Mouse (Mus musculus): ENCODE measurements around the gene 1700123K08Rik. TPM values are rescaled to one million over a fixed set of nuclear protein-coding genes. Genes with fewer than 3 reads are reported as not detected.
"Not testable (repeated sequence)": the region's sequence is repeated elsewhere in the genome, so short reads cannot be mapped to it uniquely, and the experiment has no call there.

Gene 1700123K08Rik
- polyA plus RNA-seq (2011; ENCODE audit: insufficient read length, low read depth, missing spikeins): not detected in 2 replicates

DNA sequence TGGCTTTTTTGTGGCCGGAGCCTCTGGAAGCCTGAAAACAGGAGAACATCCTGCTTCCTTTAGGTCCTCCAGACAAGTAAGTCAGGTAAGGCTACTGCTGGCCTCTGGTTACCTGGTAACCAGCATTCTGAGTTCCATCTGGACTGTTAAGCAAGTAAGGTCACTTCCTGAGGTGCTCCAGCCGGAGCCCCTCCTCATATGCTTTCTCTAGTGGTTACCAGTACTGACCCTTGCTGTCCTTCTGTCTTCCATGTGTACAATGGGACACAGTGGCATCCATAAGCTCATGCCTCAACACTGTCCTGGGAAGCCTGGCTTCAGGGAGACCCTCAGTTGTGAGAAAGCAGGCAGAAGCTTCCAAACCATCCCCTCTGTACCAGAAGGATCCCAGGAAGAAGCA is at the start of gene 1700123K08Rik:
1700123K08Rik (minus strand) TSS at position 101 of the 400 bp plus-strand sequence.
- H3K27ac ChIP-seq (ENCODE audit: insufficient read depth, low read length); H3K4me1 ChIP-seq (ENCODE audit: control insufficient read depth, insufficient read depth, low read length); H3K4me3 ChIP-seq (ENCODE audit: insufficient read depth, low read length): not testable (repeated sequence)

DNA sequence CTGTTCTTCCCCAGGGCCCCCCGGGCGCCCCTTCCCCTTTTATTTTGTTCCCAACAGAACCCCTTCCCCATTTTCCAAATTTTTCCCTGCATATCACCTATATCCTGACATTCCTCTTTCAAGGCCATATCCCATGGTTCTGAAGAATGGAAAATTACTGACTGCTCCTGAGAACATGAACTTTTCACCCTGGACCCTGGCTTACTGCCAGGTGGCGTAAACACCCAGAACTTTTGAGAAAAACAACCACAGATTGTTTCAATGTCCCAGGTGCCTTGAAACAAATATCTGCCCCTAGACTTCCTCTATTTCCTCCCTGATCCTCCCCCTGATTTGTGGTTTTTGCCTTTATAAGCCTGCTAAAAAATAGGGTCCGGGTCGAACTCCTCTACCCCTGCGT is 22.9 kb upstream of the 1700123K08Rik start:
- TF ChIP-seq CTCF (IDR thresholded peaks at IDR 0.05; ENCODE audit: borderline replicate concordance, insufficient read depth, low read length): no peak
- TF ChIP-seq POLR2A (IDR thresholded peaks at IDR 0.05; ENCODE audit: low read depth, low read length): no peak
- H3K27ac ChIP-seq (ENCODE audit: insufficient read depth, low read length): no peak overlapping the region
- no peaks in the 10 kb centered on the region for H3K4me1 ChIP-seq (ENCODE audit: control insufficient read depth, insufficient read depth, low read length)
- H3K4me3 ChIP-seq (ENCODE audit: insufficient read depth, low read length): no peak overlapping the region

DNA sequence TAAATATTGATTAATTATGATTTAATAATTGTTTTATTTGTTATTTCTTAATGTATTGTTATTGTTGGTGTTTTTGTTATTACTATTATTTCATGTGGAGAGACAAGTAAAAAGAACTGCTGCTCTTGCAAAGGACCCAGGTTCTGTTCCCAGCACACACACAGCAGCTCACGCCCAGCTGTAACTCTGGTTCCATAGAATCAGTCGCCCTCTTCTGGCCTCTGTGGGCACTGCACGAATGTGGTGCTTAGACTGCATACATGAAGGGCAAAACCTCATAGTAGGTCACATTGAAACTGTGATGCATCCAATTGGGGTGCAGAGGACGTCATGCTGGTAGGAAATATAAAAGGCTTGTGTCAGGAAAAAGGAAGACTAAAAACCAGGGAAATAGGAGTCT is 7.1 kb upstream of the 1700123K08Rik start:
- no peak overlapping the region for H3K4me3 ChIP-seq (ENCODE audit: insufficient read depth, low read length)
- H3K27ac ChIP-seq (ENCODE audit: insufficient read depth, low read length): no peak overlapping the region
- H3K4me1 ChIP-seq (ENCODE audit: control insufficient read depth, insufficient read depth, low read length): no peaks in the 10 kb centered on the region
- TF ChIP-seq POLR2A (IDR thresholded peaks at IDR 0.05; ENCODE audit: low read depth, low read length) (no peak), CTCF (IDR thresholded peaks at IDR 0.05; ENCODE audit: borderline replicate concordance, insufficient read depth, low read length) (no peak)

DNA sequence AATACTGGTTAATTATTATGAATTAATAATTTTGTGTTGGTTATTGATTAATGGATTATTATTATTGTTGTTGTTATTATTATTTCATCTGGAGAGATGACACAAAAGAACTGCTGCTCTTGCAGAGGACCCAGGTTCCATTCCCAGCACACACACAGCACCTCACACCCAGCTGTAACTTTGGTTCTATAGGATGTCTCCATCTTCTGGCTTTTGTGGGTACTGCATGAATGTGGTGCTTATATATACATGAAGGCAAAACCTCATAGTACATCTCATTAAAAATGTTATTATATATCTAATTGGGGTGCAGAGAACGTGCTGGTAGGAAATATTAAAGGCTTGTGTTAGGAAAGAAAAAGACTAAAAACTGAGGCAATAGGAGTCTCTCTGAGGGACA is 11.8 kb downstream of the 1700123K08Rik start:
- Histone ChIP-seq H3K4me1 (ENCODE audit: control insufficient read depth, insufficient read depth, low read length) (no peaks in the 10 kb centered on the region), H3K4me3 (ENCODE audit: insufficient read depth, low read length) (no peak overlapping the region), H3K27ac (ENCODE audit: insufficient read depth, low read length) (no peak overlapping the region)
- no peak for TF ChIP-seq POLR2A (IDR thresholded peaks at IDR 0.05; ENCODE audit: low read depth, low read length)
- no peak for TF ChIP-seq CTCF (IDR thresholded peaks at IDR 0.05; ENCODE audit: borderline replicate concordance, insufficient read depth, low read length)

DNA sequence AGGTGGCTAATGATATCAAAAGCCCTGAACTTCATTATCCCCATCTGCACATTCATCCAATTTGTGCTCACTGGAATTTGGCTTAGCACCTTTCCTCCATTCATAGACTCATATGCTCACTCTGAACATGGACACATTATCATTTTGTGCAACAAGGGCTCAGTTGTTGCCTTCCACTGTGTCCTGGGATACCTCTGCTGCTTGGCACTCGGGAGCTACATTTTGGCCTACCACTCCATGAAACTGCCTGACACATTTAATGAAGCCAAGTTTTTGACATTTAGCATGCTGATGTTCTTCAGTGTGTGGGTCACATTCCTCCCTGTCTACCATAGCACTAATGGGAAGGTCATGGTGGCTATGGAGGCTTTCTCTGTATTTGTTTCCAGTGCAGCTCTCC is 32.0 kb downstream of the 1700123K08Rik start:
- H3K4me3 ChIP-seq (ENCODE audit: insufficient read depth, low read length): no peak overlapping the region
- H3K4me1 ChIP-seq (ENCODE audit: control insufficient read depth, insufficient read depth, low read length): no peaks in the 10 kb centered on the region
- no peak overlapping the region for H3K27ac ChIP-seq (ENCODE audit: insufficient read depth, low read length)
- no peak for TF ChIP-seq CTCF (IDR thresholded peaks at IDR 0.05; ENCODE audit: borderline replicate concordance, insufficient read depth, low read length)
- TF ChIP-seq POLR2A (IDR thresholded peaks at IDR 0.05; ENCODE audit: low read depth, low read length): no peak

Other genes with a start within 250 kb of the 1700123K08Rik start
- not detected in 2 replicates for gene Pvrig, start 222.8 kb downstream of the 1700123K08Rik start, polyA plus RNA-seq (2011; ENCODE audit: insufficient read length, low read depth, missing spikeins)
- 12.1 and 22.4 TPM in 2 replicates for gene Zfp157, start 123.2 kb downstream of the 1700123K08Rik start, polyA plus RNA-seq (2011; ENCODE audit: insufficient read length, low read depth, missing spikeins)
- 33.0 and 54.1 TPM in 2 replicates for gene Zfp68, start 55.0 kb upstream of the 1700123K08Rik start, polyA plus RNA-seq (2011; ENCODE audit: insufficient read length, low read depth, missing spikeins)
- 5.1 and 7.9 TPM in 2 replicates for gene A430033K04Rik, start 58.1 kb upstream of the 1700123K08Rik start, polyA plus RNA-seq (2011; ENCODE audit: insufficient read length, low read depth, missing spikeins)
- 10.8 and 13.4 TPM in 2 replicates for gene Fam20c, start 189.8 kb upstream of the 1700123K08Rik start, polyA plus RNA-seq (2011; ENCODE audit: insufficient read length, low read depth, missing spikeins)